Mouse (Mus musculus) heart, postnatal 0 days (tissue): ENCODE measurements around the gene Tfe3.

Experiments used
- CTCF ChIP-seq: IDR thresholded peaks from 2 replicates; pipeline ENCODE4 v1.5.1; 2016; ENCODE audit warnings: antibody characterized with exemption, control low read depth, low read depth
- EP300 ChIP-seq: IDR thresholded peaks from 2 replicates; pipeline ENCODE4 v1.6.1; 2016; ENCODE audit warnings: antibody characterized with exemption, low read depth

- no peak for TF ChIP-seq EP300
- TF ChIP-seq CTCF, result no peak
These were observed 499 bp downstream of the Tfe3 start for GRCm38 (mm10) chrX:7762921-7763197.
